ENCODE assay signal across 8 mouse cellular contexts in genomic region chr5:108629634-108630483, GRCm38 (mm10). TPM values are rescaled to one million over a fixed set of nuclear protein-coding genes. Genes with fewer than 3 reads are reported as not detected.
DNase-seq lines count a peak whose midpoint lies in the region; ATAC-seq and TF ChIP-seq lines count a peak whose summit lies in the region.

Gene Gak, minus strand, starts transcription at chr5:108629755.
Gene Tmem175, plus strand, starts transcription at chr5:108629770.

- H3K27me3 ChIP-seq in embryonic facial prominence, embryonic 13.5 days: no peaks in the 10 kb centered on the region
- H3K27me3 ChIP-seq in kidney, adult 2 months (replicated peaks; ENCODE audit: control insufficient read depth, insufficient read depth, low read length): no peaks in the 10 kb centered on the region
- H3K27me3 ChIP-seq in limb, embryonic 12.5 days: no peaks in the 10 kb centered on the region
- no peaks in the 10 kb centered on the region for H3K27me3 ChIP-seq in midbrain, embryonic 15.5 days (replicated peaks)
- no peaks in the 10 kb centered on the region for H3K27me3 ChIP-seq in spleen, adult 2 months (ENCODE audit: control insufficient read depth, insufficient read depth, low read length)

- peaks cover 20% of the 10 kb centered on the region for H3K4me1 ChIP-seq in embryonic facial prominence, embryonic 13.5 days
- H3K4me1 ChIP-seq in kidney, adult 2 months (ENCODE audit: control insufficient read depth, insufficient read depth, low read length): peaks cover 7% of the 10 kb centered on the region; the same call in 1 of the 2 replicates
- H3K4me1 ChIP-seq in limb, embryonic 12.5 days (replicated peaks): peaks cover 16% of the 10 kb centered on the region
- H3K4me1 ChIP-seq in midbrain, embryonic 15.5 days: peaks cover 27% of the 10 kb centered on the region
- H3K4me1 ChIP-seq in spleen, adult 2 months (ENCODE audit: control insufficient read depth, insufficient read depth, insufficient read length): peaks cover 2% of the 10 kb centered on the region; the same call in 1 of the 2 replicates

- TF ChIP-seq POLR2A in kidney, adult 2 months (IDR thresholded peaks at IDR 0.05; ENCODE audit: low read depth, low read length): peak; percentile 52
- TF ChIP-seq POLR2A in spleen, adult 2 months (IDR thresholded peaks at IDR 0.05; ENCODE audit: low read depth, low read length): peak; percentile 95

- TF ChIP-seq CTCF in kidney, adult 2 months (conservative IDR thresholded peaks at IDR 0.05; ENCODE audit: insufficient read depth, insufficient read length, low read depth, low read length): no peak
- TF ChIP-seq CTCF in spleen, adult 2 months (IDR thresholded peaks at IDR 0.05; ENCODE audit: extremely low read depth, insufficient read depth, insufficient read length, insufficient replicate concordance): no peak

- peak; percentile 96 for DNase-seq in 3134 (ENCODE audit: extremely low read depth, insufficient read length, low spot score)
- peak; percentile 95 to 96 for DNase-seq in adrenal gland, postnatal 36 days
- peak; percentile 93 to 95 for DNase-seq in heart, adult 18-20 months
- DNase-seq in kidney, adult 2 months: peak; percentile 96
- peak; percentile 88 to 91 for DNase-seq in spleen, adult 2 months (ENCODE audit: low read depth in 1 of 2, low spot score in 2 of 2)

- H3K4me2 ChIP-seq in embryonic facial prominence, embryonic 13.5 days: peak within 1 kb of the TSS; percentile 87
- H3K4me2 ChIP-seq in limb, embryonic 12.5 days: peak within 1 kb of the TSS; percentile 90
- H3K4me2 ChIP-seq in midbrain, embryonic 15.5 days: peak within 1 kb of the TSS; percentile 85

- H3K4me3 ChIP-seq in embryonic facial prominence, embryonic 13.5 days: peak within 1 kb of the TSS; percentile 66
- peak within 1 kb of the TSS; percentile 80 for H3K4me3 ChIP-seq in kidney, adult 2 months (ENCODE audit: insufficient read depth, low read depth, low read length)
- H3K4me3 ChIP-seq in limb, embryonic 12.5 days (replicated peaks): peak within 1 kb of the TSS; percentile 90
- H3K4me3 ChIP-seq in midbrain, embryonic 15.5 days: peak within 1 kb of the TSS; percentile 96
- H3K4me3 ChIP-seq in spleen, adult 2 months (ENCODE audit: extremely low read depth, insufficient read depth, insufficient read length): peak within 1 kb of the TSS; percentile 77

- WGBS in embryonic facial prominence, embryonic 13.5 days: under 1% methylated on average over 58 of the region's 58 CpGs
- WGBS in kidney, adult 2 months: under 1% methylated on average over 58 of the region's 58 CpGs
- WGBS in limb, embryonic 12.5 days: under 1% methylated on average over 58 of the region's 58 CpGs
- under 1% methylated on average over 58 of the region's 58 CpGs for WGBS in midbrain, embryonic 15.5 days
- under 1% methylated on average over 58 of the region's 58 CpGs for WGBS in spleen, adult 2 months

- H3K36me3 ChIP-seq in embryonic facial prominence, embryonic 13.5 days: no peaks in the 10 kb centered on the region
- H3K36me3 ChIP-seq in kidney, adult 2 months (ENCODE audit: control insufficient read depth, insufficient read depth, low read length): no peaks in the 10 kb centered on the region
- no peaks in the 10 kb centered on the region for H3K36me3 ChIP-seq in limb, embryonic 12.5 days
- no peaks in the 10 kb centered on the region for H3K36me3 ChIP-seq in midbrain, embryonic 15.5 days (replicated peaks)
- no peaks in the 10 kb centered on the region for H3K36me3 ChIP-seq in spleen, adult 2 months (ENCODE audit: control insufficient read depth, insufficient read depth, low read length)

- H3K9ac ChIP-seq in embryonic facial prominence, embryonic 13.5 days: peak within 1 kb of the TSS; percentile 88
- peak within 1 kb of the TSS; percentile 92 for H3K9ac ChIP-seq in limb, embryonic 12.5 days (replicated peaks)
- peak within 1 kb of the TSS; percentile 98 for H3K9ac ChIP-seq in midbrain, embryonic 15.5 days

- H3K27ac ChIP-seq in embryonic facial prominence, embryonic 13.5 days: peak within 1 kb of the TSS; percentile 77
- peak within 1 kb of the TSS; percentile 75 for H3K27ac ChIP-seq in kidney, adult 2 months (ENCODE audit: insufficient read depth, low read depth, low read length)
- peak within 1 kb of the TSS; percentile 87 for H3K27ac ChIP-seq in limb, embryonic 12.5 days
- peak within 1 kb of the TSS; percentile 91 for H3K27ac ChIP-seq in midbrain, embryonic 15.5 days
- peak within 1 kb of the TSS; percentile 91 for H3K27ac ChIP-seq in spleen, adult 2 months (ENCODE audit: insufficient read depth, low read length)

- H3K9me3 ChIP-seq in embryonic facial prominence, embryonic 13.5 days: no peaks in the 10 kb centered on the region
- no peaks in the 10 kb centered on the region for H3K9me3 ChIP-seq in limb, embryonic 12.5 days
- no peaks in the 10 kb centered on the region for H3K9me3 ChIP-seq in midbrain, embryonic 15.5 days

- peak; percentile 91 for ATAC-seq in embryonic facial prominence, embryonic 13.5 days (ENCODE audit: insufficient number of reproducible peaks, insufficient read depth, low FRiP score, low TSS enrichment, low read depth)
- peak; percentile 97 for ATAC-seq in limb, embryonic 12.5 days (ENCODE audit: insufficient number of reproducible peaks, insufficient read depth, low FRiP score, low TSS enrichment, low read depth)
- peak; percentile 97 for ATAC-seq in midbrain, embryonic 15.5 days (replicated peaks)

RNA-seq across cellular contexts. Expression of gene Gak, which starts in this region (rescaled TPM):
- total RNA-seq in adrenal gland, postnatal 36 days (2021): 10 to 100 TPM; 81.2 to 82.4 TPM
- polyA plus RNA-seq in embryonic facial prominence, embryonic 13.5 days (2015; fragmentation: Nextera tagmentation; extraction: Ambion mirVana): 46.7 and 49.2 TPM in 2 replicates
- 10 to 100 TPM; 18.2 to 21.5 TPM for total RNA-seq in heart, adult 18-20 months (2021)
- 80.5 and 89.0 TPM in 2 replicates for polyA plus RNA-seq in kidney, adult 2 months (2012; rRNA removed)
- 48.1 and 57.8 TPM in 2 replicates for polyA plus RNA-seq in limb, embryonic 12.5 days (2016; fragmentation: Nextera tagmentation; extraction: Ambion mirVana)
- 54.9 and 56.9 TPM in 2 replicates for polyA plus RNA-seq in midbrain, embryonic 15.5 days (2015; fragmentation: Nextera tagmentation; extraction: Ambion mirVana)
- 69.2 and 80.0 TPM in 2 replicates for polyA plus RNA-seq in spleen, adult 2 months (2012; rRNA removed)

RNA-seq across cellular contexts. Expression of gene Tmem175, which starts in this region (rescaled TPM):
- total RNA-seq in adrenal gland, postnatal 36 days (2021): 10 to 100 TPM; 21.2 to 31.3 TPM
- 23.7 and 25.8 TPM in 2 replicates for polyA plus RNA-seq in embryonic facial prominence, embryonic 13.5 days (2015; fragmentation: Nextera tagmentation; extraction: Ambion mirVana)
- total RNA-seq in heart, adult 18-20 months (2021): 10 to 100 TPM in 1 of 2 experiments, 1 to 10 TPM in 1; 8.5 to 11.1 TPM
- polyA plus RNA-seq in kidney, adult 2 months (2012; rRNA removed): 67.1 and 76.4 TPM in 2 replicates
- 17.8 and 21.8 TPM in 2 replicates for polyA plus RNA-seq in limb, embryonic 12.5 days (2016; fragmentation: Nextera tagmentation; extraction: Ambion mirVana)
- 25.3 and 26.6 TPM in 2 replicates for polyA plus RNA-seq in midbrain, embryonic 15.5 days (2015; fragmentation: Nextera tagmentation; extraction: Ambion mirVana)
- polyA plus RNA-seq in spleen, adult 2 months (2012; rRNA removed): 33.2 and 34.0 TPM in 2 replicates

Comparison
In these comparisons a context has a peak if more than half of its experiments do, and no peak if none do; other contexts are left out.
1. Peak in every context shown above with its lines: DNase-seq, ATAC-seq, H3K4me3 ChIP-seq and H3K27ac ChIP-seq.